Mouse (Mus musculus) midbrain, embryonic 15.5 days (tissue): ENCODE results near the gene Pou4f2. TPM values are rescaled to one million over a fixed set of nuclear protein-coding genes. Genes with fewer than 3 reads are reported as not detected.

Experiments
- ATAC-seq: fragments of 200-750 bp; cut with Nextera tagmentation; replicated peaks from 2 replicates; pipeline ENCODE4 v1.8.0; 2017; ENCODE audit warnings: moderate TSS enrichment
- H3K27ac ChIP-seq: fragments of 300-500 bp; sonication (generic); 2 replicates; pipeline ENCODE4 v1.5.1; 2015; ENCODE audit warnings: mild to moderate bottlenecking, inconsistent platforms
- H3K27me3 ChIP-seq: fragments of 300-500 bp; sonication (generic); replicated peaks from 2 replicates; pipeline ENCODE4 v1.6.1; 2015; ENCODE audit warnings: inconsistent platforms
- H3K36me3 ChIP-seq: fragments of 300-500 bp; sonication (generic); replicated peaks from 2 replicates; pipeline ENCODE4 v1.6.1; 2015; ENCODE audit warnings: inconsistent platforms
- H3K4me1 ChIP-seq: fragments of 300-500 bp; sonication (generic); 2 replicates; pipeline ENCODE4 v1.6.1; 2015; ENCODE audit warnings: inconsistent platforms
- H3K4me2 ChIP-seq: fragments of 300-500 bp; sonication (generic); 2 replicates; pipeline ENCODE4 v1.6.1; 2015; ENCODE audit warnings: inconsistent platforms, mild to moderate bottlenecking, moderate library complexity
- H3K4me3 ChIP-seq: fragments of 300-500 bp; sonication (generic); 2 replicates; pipeline ENCODE4 v1.5.1; 2015; ENCODE audit warnings: mild to moderate bottlenecking, inconsistent platforms
- H3K9ac ChIP-seq: fragments of 300-500 bp; sonication (generic); 2 replicates; pipeline ENCODE4 v1.6.1; 2015; ENCODE audit warnings: mild to moderate bottlenecking, inconsistent platforms
- H3K9me3 ChIP-seq: fragments of 300-500 bp; sonication (generic); 2 replicates; pipeline ENCODE4 v1.6.1; 2016; ENCODE audit warnings: inconsistent platforms
- WGBS: fragments of 180-500 bp; shearing (Covaris S2); methylation state at CpG from one replicate; pipeline ENCODE4 v1.1.7; 2015; ENCODE audit warnings: mixed read lengths; 5-methylcytosine and 5-hydroxymethylcytosine counted together
- polyA plus RNA-seq: library from polyadenylated mRNA; unstranded; fragments of >200 nt; fragmentation: Nextera tagmentation; extraction: Ambion mirVana; gene quantifications from 2 replicates; pipeline ENCODE4 v1.2.1, GENCODE M21; 2015

Gene Pou4f2
- polyA plus RNA-seq, 1 experiment from 2014 or later = 15.8 TPM

DNA sequence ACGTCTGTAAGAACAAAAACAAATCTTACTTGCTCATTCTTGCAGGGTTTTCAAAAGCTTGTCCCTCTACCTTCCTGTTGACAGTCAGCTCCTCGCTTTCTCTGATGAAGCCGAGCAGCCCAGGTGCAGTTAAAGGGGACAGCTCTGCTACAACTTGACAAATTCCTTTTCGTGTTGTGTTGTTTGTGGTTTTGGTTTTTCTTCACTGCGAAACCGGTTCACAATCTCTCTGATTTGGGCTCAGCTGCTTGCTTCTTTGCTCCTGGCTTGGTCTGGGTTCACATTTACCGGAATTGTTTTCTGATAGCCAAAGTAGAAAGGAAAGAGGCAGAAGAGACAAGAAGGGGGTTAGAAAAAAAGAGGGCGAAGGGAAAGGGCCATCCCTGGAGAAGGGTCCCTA lies 2.1 kb downstream of the Pou4f2 start:
- 3% methylated on average over 8 of the region's 8 CpGs for WGBS
- ATAC-seq = no peak
- peak overlapping the region; percentile 67 for H3K4me2 ChIP-seq
- no peaks in the 10 kb centered on the region for H3K9me3 ChIP-seq
- H3K27ac ChIP-seq = peak overlapping the region; percentile 72
- H3K36me3 ChIP-seq = no peaks in the 10 kb centered on the region
- H3K4me3 ChIP-seq = peak overlapping the region; percentile 43
- H3K9ac ChIP-seq = peak overlapping the region; percentile 42
- H3K27me3 ChIP-seq = peaks cover 51% of the 10 kb centered on the region
- H3K4me1 ChIP-seq = peaks cover 32% of the 10 kb centered on the region

DNA sequence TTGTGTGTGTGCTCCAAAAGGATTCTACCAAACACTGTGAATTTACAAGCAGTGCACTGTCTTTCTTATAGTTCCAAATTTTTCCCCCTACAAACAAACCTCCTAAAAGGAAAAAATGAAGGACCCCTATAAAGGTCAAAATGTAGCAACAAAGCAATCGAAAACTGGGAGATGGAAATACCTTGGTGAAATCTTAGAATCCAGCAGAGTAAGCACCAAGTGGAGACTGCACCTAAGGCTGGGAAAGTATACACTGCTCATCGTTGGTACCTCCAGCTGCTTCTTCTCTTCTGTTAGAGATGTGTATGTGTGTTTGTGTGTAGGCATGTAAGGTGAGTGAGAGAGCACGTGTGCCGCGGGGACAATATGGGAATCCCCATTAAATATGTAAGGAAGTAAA lies 3.1 kb downstream of the Pou4f2 start:
- no peak overlapping the region for H3K9ac ChIP-seq
- H3K27me3 ChIP-seq = peaks cover 50% of the 10 kb centered on the region
- H3K4me2 ChIP-seq = peak overlapping the region; percentile 11
- H3K4me3 ChIP-seq = peak overlapping the region; percentile 43
- ATAC-seq = no peak
- no peak overlapping the region for H3K27ac ChIP-seq
- no peaks in the 10 kb centered on the region for H3K36me3 ChIP-seq
- no peaks in the 10 kb centered on the region for H3K9me3 ChIP-seq
- 9% methylated on average over 5 of the region's 5 CpGs for WGBS
- peaks cover 32% of the 10 kb centered on the region for H3K4me1 ChIP-seq

DNA sequence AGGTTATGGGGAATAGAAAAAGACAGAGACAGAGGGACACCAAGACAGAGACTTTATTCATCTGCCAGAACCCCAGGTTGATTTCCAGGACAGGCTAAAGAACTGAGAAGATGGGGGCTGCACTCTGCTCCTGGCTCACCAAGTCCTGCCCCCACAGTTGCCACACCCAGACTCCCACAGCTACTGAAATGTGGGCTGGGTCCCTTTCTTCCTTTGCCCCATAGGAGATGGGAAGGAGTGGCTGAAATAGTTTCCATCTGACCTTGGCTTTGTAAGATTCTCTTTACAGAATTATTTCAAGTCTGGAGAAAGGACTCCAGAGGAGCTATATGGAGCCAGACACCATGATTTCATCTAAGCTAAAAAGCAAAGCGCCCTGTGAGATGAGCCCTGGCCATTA lies 4.0 kb downstream of the Pou4f2 start:
- Histone ChIP-seq H3K27me3 (peaks cover 46% of the 10 kb centered on the region), H3K4me2 (peak overlapping the region; percentile 17), H3K36me3 (no peaks in the 10 kb centered on the region), H3K9me3 (no peaks in the 10 kb centered on the region), H3K27ac (peak overlapping the region; percentile 27; the same call in 1 of the 2 replicates), H3K4me1 (peaks cover 31% of the 10 kb centered on the region), H3K4me3 (peak overlapping the region; percentile 28), H3K9ac (no peak overlapping the region)
- ATAC-seq = no peak
- WGBS = 27% methylated on average over 1 of the region's 1 CpGs

DNA sequence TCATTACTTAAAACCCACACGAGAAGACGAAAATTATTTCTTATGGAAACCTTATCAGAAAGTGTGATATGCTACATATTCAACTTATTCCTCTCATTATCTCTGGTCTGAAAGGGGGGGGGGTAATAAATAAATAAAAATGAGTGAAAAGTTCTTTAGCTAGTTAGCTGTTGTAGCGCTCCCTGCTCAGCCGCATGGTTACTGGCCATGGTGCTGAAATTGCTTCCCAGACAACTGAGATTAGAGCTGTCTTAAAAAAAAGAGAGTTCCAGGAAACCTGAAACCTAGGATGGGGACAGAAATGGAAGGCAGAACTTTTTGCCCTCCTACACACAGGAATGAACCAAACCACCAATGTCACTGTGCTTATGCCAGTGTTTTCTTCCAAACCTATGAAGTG lies 5.1 kb downstream of the Pou4f2 start:
- Histone ChIP-seq H3K4me3 (peak overlapping the region; percentile 28), H3K9ac (no peak overlapping the region), H3K27ac (no peak overlapping the region), H3K9me3 (no peaks in the 10 kb centered on the region), H3K27me3 (peaks cover 43% of the 10 kb centered on the region), H3K4me2 (0 out of 2 replicates have a peak overlapping the region, but pooled peaks have one; percentile 1), H3K36me3 (no peaks in the 10 kb centered on the region), H3K4me1 (peaks cover 30% of the 10 kb centered on the region)
- WGBS = 5% methylated on average over 4 of the region's 4 CpGs
- ATAC-seq = no peak

DNA sequence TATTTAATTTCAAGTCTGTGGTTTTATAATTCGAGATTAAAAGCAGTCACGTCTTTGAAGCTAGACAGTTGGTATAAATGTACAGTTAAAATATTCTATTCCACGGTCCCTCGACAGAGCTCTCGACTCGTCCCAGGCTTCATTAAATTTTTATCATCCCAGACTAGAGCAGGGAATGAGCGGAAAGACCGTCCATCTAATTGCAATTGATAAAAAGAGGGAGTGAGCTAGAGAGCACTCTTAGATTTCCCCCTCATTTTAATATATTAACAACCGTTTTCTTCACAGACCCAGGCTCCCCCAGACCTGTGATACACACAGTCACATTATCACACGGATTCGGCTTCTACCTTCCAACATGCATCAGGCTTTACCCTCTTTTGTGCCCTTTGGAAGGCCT lies 8.3 kb downstream of the Pou4f2 start:
- Histone ChIP-seq H3K27me3 (peaks cover 53% of the 10 kb centered on the region), H3K27ac (peak overlapping the region; percentile 77), H3K4me2 (peak overlapping the region; percentile 47), H3K9ac (no peak overlapping the region), H3K36me3 (no peaks in the 10 kb centered on the region), H3K4me3 (no peak overlapping the region), H3K9me3 (no peaks in the 10 kb centered on the region), H3K4me1 (peaks cover 15% of the 10 kb centered on the region)
- WGBS = 1% methylated on average over 11 of the region's 11 CpGs
- ATAC-seq = peak; percentile 58

DNA sequence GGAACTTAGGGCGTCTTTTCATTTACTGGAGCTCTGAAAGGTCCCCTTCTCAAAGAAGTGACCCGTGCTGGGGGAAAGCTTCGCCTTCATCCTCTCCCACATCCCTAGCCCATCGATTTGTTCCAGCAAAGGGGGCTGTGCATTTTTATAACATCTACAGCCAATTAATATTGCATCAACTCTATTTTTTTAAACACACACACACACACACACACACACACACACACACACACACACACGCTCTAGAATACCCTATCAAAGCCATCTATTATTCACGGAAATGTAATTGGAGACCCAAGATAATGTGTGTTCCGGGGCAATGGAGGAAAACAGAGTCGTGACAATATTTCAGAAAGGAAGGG lies 8.7 kb downstream of the Pou4f2 start:
- Histone ChIP-seq H3K4me2 (peak overlapping the region; percentile 47), H3K36me3 (no peaks in the 10 kb centered on the region), H3K27ac (peak overlapping the region; percentile 77), H3K9ac (peak overlapping the region; percentile 34; the same call in 1 of the 2 replicates), H3K27me3 (peaks cover 55% of the 10 kb centered on the region), H3K9me3 (no peaks in the 10 kb centered on the region), H3K4me1 (peaks cover 15% of the 10 kb centered on the region), H3K4me3 (peak overlapping the region; percentile 22)
- 0% methylated on average over 8 of the region's 8 CpGs for WGBS
- peak; percentile 52 for ATAC-seq

DNA sequence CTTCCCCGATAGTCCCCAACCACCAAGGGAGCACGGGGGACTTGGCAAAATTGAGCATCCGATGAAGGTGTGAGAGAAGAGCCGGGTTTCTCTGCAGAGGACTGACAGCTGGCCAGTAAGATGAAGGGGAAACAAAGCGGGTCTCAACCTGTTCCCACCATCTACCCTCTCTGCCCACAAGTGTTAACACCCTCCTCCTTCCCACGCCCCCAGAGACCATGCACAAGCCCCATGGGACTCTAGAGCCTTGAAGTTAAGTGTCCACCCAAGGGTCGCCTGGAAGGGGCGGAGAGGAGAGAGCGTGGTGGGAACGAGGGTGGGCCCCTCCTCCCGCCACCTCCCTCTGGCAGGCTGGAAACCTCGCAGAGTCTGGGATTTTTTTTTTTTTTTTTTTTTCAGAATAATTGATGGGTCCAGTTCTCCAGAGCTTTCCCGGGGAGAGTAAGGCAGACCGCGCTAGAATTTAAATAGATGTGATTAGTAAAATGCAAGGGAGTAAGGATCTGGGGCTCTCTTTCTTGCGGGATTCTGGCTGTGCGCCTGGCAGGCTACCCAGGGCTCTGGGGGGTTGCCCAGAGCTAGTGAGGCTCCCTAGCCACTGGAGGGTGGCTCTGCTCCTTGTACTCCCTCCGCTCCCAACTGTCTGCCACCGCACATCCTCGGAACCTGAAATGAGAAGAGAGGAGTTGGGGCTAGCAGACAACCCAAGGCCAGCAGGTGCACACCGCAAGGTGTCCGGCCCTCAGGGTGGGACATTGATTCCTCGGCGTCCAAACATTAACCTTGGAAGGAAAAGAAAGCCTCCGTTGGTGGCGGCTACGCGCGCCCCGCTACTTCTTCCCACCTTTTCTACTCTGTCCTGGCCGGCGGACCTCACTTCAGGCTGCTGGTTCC lies 9.3 kb downstream of the Pou4f2 start:
- Histone ChIP-seq H3K4me2 (peak overlapping the region; percentile 47), H3K36me3 (no peaks in the 10 kb centered on the region), H3K9ac (peak overlapping the region; percentile 34), H3K27ac (peak overlapping the region; percentile 77), H3K4me1 (peaks cover 15% of the 10 kb centered on the region), H3K27me3 (peaks cover 52% of the 10 kb centered on the region), H3K9me3 (no peaks in the 10 kb centered on the region), H3K4me3 (peak overlapping the region; percentile 22)
- under 1% methylated on average over 32 of the region's 32 CpGs for WGBS
- peak; percentile 74 for ATAC-seq

DNA sequence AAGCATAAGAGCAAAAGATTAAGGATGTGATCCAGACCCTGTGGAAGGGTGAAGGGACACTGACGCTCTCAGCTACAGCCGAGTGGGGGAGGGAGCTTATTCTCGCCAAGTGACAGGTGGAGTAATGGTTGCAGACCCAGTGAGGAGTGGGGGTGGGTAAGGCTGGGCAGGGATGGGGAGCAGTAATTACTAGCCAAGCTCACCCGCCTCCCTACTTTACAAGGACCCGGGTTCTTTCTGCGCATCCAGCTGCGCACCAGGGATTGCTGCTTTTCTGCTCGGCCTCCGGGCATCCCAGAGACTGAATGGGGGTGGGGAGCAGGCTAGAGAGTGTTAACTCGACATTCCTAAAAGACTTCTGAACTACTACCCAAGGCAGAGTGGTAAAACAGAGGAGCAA lies 10.0 kb downstream of the Pou4f2 start:
- 2% methylated on average over 10 of the region's 10 CpGs for WGBS
- peak overlapping the region; percentile 22 for H3K4me3 ChIP-seq
- peak overlapping the region; percentile 77 for H3K27ac ChIP-seq
- H3K4me2 ChIP-seq = peak overlapping the region; percentile 47
- H3K27me3 ChIP-seq = peaks cover 46% of the 10 kb centered on the region
- peak; percentile 52 for ATAC-seq
- peaks cover 15% of the 10 kb centered on the region for H3K4me1 ChIP-seq
- no peaks in the 10 kb centered on the region for H3K9me3 ChIP-seq
- no peak overlapping the region for H3K9ac ChIP-seq
- no peaks in the 10 kb centered on the region for H3K36me3 ChIP-seq

DNA sequence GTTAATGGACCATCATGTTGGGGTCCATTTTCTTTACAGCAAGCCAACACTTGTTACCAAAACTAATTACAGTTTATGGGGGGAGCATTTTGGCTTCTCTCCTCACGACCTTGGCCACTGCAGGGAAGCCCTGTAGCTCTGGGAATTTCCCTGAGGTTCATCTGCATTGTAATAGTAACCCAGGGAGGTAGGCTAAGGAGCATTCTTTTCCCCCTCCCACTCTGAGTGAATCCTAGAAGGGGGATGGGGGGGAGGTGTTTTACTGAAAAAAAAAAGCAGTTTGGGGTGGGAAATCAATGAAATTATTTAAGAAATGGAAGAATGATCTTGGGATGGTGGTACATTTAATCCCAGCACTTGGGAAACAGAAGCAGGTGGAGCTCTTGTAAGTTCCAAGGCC lies 12.5 kb downstream of the Pou4f2 start:
- H3K27me3 ChIP-seq = peaks cover 36% of the 10 kb centered on the region
- 0% methylated on average over 1 of the region's 1 CpGs for WGBS
- H3K4me3 ChIP-seq = no peak overlapping the region
- peaks cover 29% of the 10 kb centered on the region for H3K4me1 ChIP-seq
- H3K4me2 ChIP-seq = no peak overlapping the region
- H3K27ac ChIP-seq = no peak overlapping the region
- no peaks in the 10 kb centered on the region for H3K36me3 ChIP-seq
- no peak for ATAC-seq
- no peaks in the 10 kb centered on the region for H3K9me3 ChIP-seq
- H3K9ac ChIP-seq = no peak overlapping the region

DNA sequence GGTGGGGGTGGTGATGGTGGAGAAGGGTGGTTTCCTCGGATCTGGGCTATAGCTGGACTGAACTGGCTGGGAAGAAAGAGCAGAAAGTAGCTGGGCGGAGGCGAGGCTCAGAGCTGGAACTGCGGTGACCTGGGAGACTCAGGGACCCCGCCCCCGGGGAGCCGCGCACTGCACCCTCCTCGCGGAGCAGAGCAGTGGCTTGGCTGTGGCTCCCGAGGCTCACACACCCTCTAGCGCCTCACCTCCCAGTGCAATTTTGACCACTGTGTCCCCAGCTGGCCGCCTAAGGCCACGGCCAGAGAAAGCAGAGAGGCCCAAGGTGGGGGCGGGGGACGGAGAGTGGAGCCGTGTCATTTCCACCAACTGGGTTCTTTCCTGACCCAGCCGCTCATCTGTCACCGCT lies 16.3 kb downstream of the Pou4f2 start:
- no peaks in the 10 kb centered on the region for H3K9me3 ChIP-seq
- peaks cover 14% of the 10 kb centered on the region for H3K4me1 ChIP-seq
- H3K4me3 ChIP-seq = peak overlapping the region; percentile 39
- no peaks in the 10 kb centered on the region for H3K36me3 ChIP-seq
- H3K9ac ChIP-seq = peak overlapping the region; percentile 40; the same call in 1 of the 2 replicates
- H3K27ac ChIP-seq = no peak overlapping the region
- WGBS = under 1% methylated on average over 19 of the region's 19 CpGs
- H3K27me3 ChIP-seq = peaks cover 24% of the 10 kb centered on the region
- peak overlapping the region; percentile 84 for H3K4me2 ChIP-seq
- ATAC-seq = peak; percentile 79

DNA sequence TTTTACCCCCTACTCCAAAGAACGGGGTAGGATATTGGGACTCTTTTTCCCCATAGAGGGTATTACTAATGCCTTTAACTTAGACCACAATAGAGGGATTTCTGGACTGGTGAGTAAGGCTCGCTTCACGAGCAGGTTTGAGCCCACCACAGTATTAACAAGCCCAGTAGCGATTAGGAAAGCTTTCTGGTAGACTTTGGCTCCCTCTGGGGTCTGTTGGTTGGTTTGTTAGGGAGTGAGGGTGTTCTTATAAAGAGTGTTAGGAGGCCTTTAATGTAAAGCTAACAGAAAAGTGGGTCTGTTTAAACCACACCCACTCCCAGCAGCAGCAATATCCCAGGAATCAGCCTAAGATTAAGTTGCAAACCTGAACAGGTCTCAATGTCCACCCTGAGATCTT lies 17.2 kb downstream of the Pou4f2 start:
- no peaks in the 10 kb centered on the region for H3K36me3 ChIP-seq
- WGBS = 22% methylated on average over 4 of the region's 4 CpGs
- peak overlapping the region; percentile 84; the same call in 1 of the 2 replicates for H3K4me2 ChIP-seq
- peak; percentile 15; the same call in 1 of the 2 replicates for ATAC-seq
- H3K27ac ChIP-seq = no peak overlapping the region
- H3K4me1 ChIP-seq = peaks cover 14% of the 10 kb centered on the region
- no peak overlapping the region for H3K9ac ChIP-seq
- H3K9me3 ChIP-seq = no peaks in the 10 kb centered on the region
- 0 out of 2 replicates have a peak, but pooled peaks cover 18% of the 10 kb centered on the region for H3K27me3 ChIP-seq
- H3K4me3 ChIP-seq = no peak overlapping the region

DNA sequence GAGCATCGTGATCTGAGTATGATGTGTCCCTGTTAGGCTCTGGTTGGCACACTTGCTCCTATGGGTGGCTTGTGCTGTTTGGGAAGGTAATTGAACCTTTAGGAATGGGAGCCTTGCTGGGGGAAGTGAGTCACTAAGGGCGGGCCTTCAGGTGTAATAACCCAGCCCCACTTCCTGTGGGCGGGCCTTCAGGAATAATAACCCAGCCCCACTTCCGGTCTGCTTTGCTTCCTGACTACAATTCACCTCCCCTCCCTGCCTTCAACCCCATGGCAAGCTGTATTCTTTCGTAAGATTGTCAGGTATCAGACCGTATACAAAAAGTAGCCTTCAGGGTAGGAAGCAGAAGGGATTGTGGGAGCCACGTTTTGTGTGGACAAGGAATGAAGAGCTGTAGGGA lies 45.7 kb downstream of the Pou4f2 start:
- no peak overlapping the region for H3K4me2 ChIP-seq
- H3K9ac ChIP-seq = no peak overlapping the region
- WGBS = 89% methylated on average over 7 of the region's 7 CpGs
- no peaks in the 10 kb centered on the region for H3K36me3 ChIP-seq
- no peaks in the 10 kb centered on the region for H3K27me3 ChIP-seq
- H3K27ac ChIP-seq = no peak overlapping the region
- H3K4me1 ChIP-seq = no peaks in the 10 kb centered on the region
- ATAC-seq = no peak
- no peak overlapping the region for H3K4me3 ChIP-seq
- H3K9me3 ChIP-seq = no peaks in the 10 kb centered on the region
